Mouse (Mus musculus): ENCODE data around the gene Gm5269. TPM values are rescaled to one million over a fixed set of nuclear protein-coding genes. Genes with fewer than 3 reads are reported as not detected.
A peak's percentile ranks its signal among the peaks of the same experiment; 100 is the strongest.

The Gm5269 gene
- total and polyA plus RNA-seq, 3 experiments = not detected

- Histone ChIP-seq H3K36me3 (ENCODE audit: control insufficient read depth, insufficient read depth, low read length) (peaks cover 4% of the 10 kb centered on the region), H3K4me3 (no peak overlapping the region), H3K79me2 (replicated peaks; ENCODE audit: control insufficient read depth, insufficient read depth, low read length) (no peaks in the 10 kb centered on the region), H3K4me1 (ENCODE audit: control insufficient read depth, insufficient read depth, low read length) (no peaks in the 10 kb centered on the region), H3K9ac (ENCODE audit: low read depth, low read length) (no peak overlapping the region), H3K27ac (no peak overlapping the region), H3K27me3 (ENCODE audit: control insufficient read depth, insufficient read depth, low read length) (no peaks in the 10 kb centered on the region)
- TF ChIP-seq CTCF (IDR thresholded peaks at IDR 0.05) = no peak
- TF ChIP-seq EP300 (IDR thresholded peaks at IDR 0.05; ENCODE audit: insufficient read depth, low read depth, low read length) = no peak
- no peak for TF ChIP-seq POLR2A (IDR thresholded peaks at IDR 0.05; ENCODE audit: insufficient read depth, low read depth, low read length)
- DNase-seq = no peak
- 97% methylated on average over 4 of the region's 4 CpGs for WGBS
- intact Hi-C loops (cut with DNase I) = no loop called here
These were observed 24.2 kb upstream of the Gm5269 start for GRCm38 (mm10) chr1:45914236-45914635.

DNA sequence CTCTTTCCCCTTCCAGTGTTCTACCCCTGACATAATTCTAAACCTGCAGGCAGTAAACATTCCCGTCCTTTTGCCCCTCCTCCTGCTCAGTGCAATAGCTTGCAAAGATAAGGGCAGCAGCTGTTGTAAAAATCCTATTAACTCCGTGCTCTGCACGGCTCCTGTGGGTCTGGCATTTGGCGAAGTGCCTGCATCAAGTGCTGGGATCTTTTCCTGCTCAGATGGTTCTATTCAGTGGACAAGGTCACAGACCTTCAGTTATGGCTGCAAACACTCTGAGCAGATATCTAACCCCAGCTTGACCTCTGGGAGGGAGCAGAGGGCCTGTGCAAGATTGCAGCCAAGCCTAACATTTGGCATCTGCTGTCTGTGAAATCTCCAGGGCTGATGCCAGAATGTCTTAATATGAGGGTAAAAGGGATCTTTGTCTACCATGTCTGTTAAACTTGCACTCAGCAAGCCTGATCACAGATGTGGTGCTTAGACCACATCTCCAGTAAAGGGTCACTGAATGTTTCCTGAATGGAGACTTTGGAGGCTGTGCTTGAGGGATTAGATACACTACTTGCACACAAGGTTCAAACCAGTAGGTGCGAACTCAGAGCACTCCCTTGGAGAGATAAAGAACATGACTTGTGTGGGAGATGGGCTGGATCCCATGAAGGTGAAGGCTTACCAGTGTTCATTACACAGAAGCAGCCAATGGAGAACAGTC lies 15.2 kb upstream of the Gm5269 start:
- 24% methylated on average over 5 of the region's 5 CpGs for WGBS
- H3K9ac ChIP-seq (ENCODE audit: low read depth, low read length) = no peak overlapping the region
- peaks cover 3% of the 10 kb centered on the region; the same call in 1 of the 2 replicates for H3K4me1 ChIP-seq (ENCODE audit: control insufficient read depth, insufficient read depth, low read length)
- no peaks in the 10 kb centered on the region for H3K79me2 ChIP-seq (replicated peaks; ENCODE audit: control insufficient read depth, insufficient read depth, low read length)
- H3K4me3 ChIP-seq = no peak overlapping the region
- H3K27me3 ChIP-seq (ENCODE audit: control insufficient read depth, insufficient read depth, low read length) = no peaks in the 10 kb centered on the region
- no peak for TF ChIP-seq POLR2A (IDR thresholded peaks at IDR 0.05; ENCODE audit: insufficient read depth, low read depth, low read length)
- intact Hi-C loops (cut with DNase I) = no loop called here
- DNase-seq = peak; percentile 41 to 48
- H3K27ac ChIP-seq = no peak overlapping the region
- H3K36me3 ChIP-seq (ENCODE audit: control insufficient read depth, insufficient read depth, low read length) = no peaks in the 10 kb centered on the region

DNA sequence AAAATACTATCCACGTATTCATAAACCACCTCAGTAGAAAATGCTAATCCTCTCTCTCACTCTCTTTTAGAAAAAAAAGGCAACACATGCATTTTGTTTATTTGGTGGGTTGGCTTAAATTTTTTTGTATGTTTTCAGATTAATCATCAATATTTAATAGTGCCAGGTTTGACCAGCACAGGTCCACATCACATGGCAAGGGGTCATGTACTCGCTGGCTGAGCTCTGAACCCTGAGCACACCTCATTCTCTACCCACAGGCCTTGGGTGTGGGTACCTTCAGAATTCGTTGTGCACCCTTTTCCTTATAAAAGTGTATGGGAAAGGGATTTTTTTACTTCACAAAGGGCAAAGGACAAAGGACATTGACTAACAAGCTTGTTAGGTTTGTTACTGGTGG lies 14.1 kb upstream of the Gm5269 start:
- 88% methylated on average over 3 of the region's 3 CpGs for WGBS
- Histone ChIP-seq H3K27me3 (ENCODE audit: control insufficient read depth, insufficient read depth, low read length) (no peaks in the 10 kb centered on the region), H3K36me3 (ENCODE audit: control insufficient read depth, insufficient read depth, low read length) (no peaks in the 10 kb centered on the region), H3K9ac (ENCODE audit: low read depth, low read length) (no peak overlapping the region), H3K4me3 (no peak overlapping the region), H3K27ac (no peak overlapping the region), H3K79me2 (replicated peaks; ENCODE audit: control insufficient read depth, insufficient read depth, low read length) (no peaks in the 10 kb centered on the region), H3K4me1 (ENCODE audit: control insufficient read depth, insufficient read depth, low read length) (peaks cover 3% of the 10 kb centered on the region; the same call in 1 of the 2 replicates)
- no peak for DNase-seq
- intact Hi-C loops (cut with DNase I) = no loop called here
- TF ChIP-seq POLR2A (IDR thresholded peaks at IDR 0.05; ENCODE audit: insufficient read depth, low read depth, low read length) = no peak
- no peak for TF ChIP-seq EP300 (IDR thresholded peaks at IDR 0.05; ENCODE audit: insufficient read depth, low read depth, low read length)
- no peak for TF ChIP-seq CTCF (IDR thresholded peaks at IDR 0.05)

GRCm38 (mm10) chr1:45898044-45898443 lies 8.0 kb upstream of the Gm5269 start:
- Histone ChIP-seq H3K4me1 (ENCODE audit: control insufficient read depth, insufficient read depth, low read length) (no peaks in the 10 kb centered on the region; the same call in 1 of the 2 replicates), H3K27me3 (ENCODE audit: control insufficient read depth, insufficient read depth, low read length) (no peaks in the 10 kb centered on the region), H3K79me2 (replicated peaks; ENCODE audit: control insufficient read depth, insufficient read depth, low read length) (no peaks in the 10 kb centered on the region), H3K36me3 (ENCODE audit: control insufficient read depth, insufficient read depth, low read length) (no peaks in the 10 kb centered on the region), H3K9ac (ENCODE audit: low read depth, low read length) (no peak overlapping the region), H3K27ac (no peak overlapping the region), H3K4me3 (no peak overlapping the region)
- WGBS = 36% methylated on average over 1 of the region's 1 CpGs
- intact Hi-C loops (cut with DNase I) = no loop called here
- no peak for TF ChIP-seq EP300 (IDR thresholded peaks at IDR 0.05; ENCODE audit: insufficient read depth, low read depth, low read length)
- no peak for TF ChIP-seq CTCF (IDR thresholded peaks at IDR 0.05)
- no peak for DNase-seq

DNA sequence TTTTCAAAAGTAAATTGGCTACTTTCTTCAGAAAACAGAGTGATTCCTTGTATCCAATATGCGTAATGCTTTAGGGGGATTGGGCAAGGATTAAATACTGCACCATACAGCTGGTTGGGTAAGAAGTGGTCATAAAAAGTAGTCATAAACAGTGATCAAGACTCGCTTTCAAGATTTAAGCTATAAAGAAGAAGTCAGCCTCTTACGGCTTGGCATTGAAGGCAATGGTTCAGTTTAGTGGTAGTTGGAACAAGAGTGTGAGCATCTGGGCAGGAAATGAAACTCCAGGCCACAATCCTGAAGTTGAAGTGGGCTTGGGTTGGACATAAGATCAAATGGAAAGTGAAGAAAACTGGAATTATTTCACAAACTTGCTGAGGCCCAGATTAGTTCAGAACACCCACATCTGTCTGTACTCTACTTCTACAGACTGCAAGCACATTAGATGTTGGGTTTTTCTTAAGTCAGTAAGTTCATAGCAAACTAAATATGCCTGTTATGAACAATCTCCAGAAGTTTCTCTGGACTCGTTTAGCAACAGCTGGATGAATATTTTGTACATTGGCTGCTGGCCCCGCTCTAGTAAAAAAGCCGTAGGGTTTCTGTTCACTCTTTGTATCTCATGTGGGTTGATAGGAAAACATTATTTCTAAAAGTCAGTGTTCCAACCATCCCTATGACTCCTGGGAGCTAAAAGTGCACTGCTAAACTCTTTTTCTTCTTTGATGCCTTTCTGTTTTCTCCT lies 4.3 kb upstream of the Gm5269 start:
- intact Hi-C loops (cut with DNase I) = no loop called here
- DNase-seq = peak in 1 of 2 experiments; percentile 14

DNA sequence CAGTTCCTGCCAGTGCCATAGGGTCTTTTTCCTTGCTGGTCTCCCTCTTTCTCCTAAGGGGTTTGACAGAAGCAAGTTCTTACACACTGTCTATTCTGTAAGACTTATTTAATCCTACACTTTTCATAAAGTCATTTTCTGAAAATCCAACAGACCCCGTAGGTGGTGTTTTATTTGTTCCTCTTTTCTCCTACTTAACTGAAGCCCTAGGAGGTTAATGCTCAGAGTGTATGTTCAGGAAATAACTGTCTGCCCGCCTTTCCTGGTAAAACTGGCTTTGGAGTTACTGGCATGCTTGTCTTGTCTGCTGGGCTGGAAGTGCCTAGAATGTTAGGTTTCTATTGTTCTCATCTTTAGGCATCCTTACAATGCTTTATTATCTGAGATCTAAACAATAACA lies 1.9 kb upstream of the Gm5269 start:
- TF ChIP-seq CTCF (IDR thresholded peaks at IDR 0.05) = no peak
- no peak for TF ChIP-seq EP300 (IDR thresholded peaks at IDR 0.05; ENCODE audit: insufficient read depth, low read depth, low read length)
- no peak for TF ChIP-seq POLR2A (IDR thresholded peaks at IDR 0.05; ENCODE audit: insufficient read depth, low read depth, low read length)
- WGBS = 52% methylated on average over 2 of the region's 2 CpGs
- H3K36me3 ChIP-seq (ENCODE audit: control insufficient read depth, insufficient read depth, low read length) = no peaks in the 10 kb centered on the region
- H3K27ac ChIP-seq = no peak overlapping the region
- no peak overlapping the region for H3K4me3 ChIP-seq
- no peaks in the 10 kb centered on the region for H3K27me3 ChIP-seq (ENCODE audit: control insufficient read depth, insufficient read depth, low read length)
- DNase-seq = no peak
- intact Hi-C loops (cut with DNase I) = no loop called here
- H3K79me2 ChIP-seq (replicated peaks; ENCODE audit: control insufficient read depth, insufficient read depth, low read length) = no peaks in the 10 kb centered on the region
- H3K9ac ChIP-seq (ENCODE audit: low read depth, low read length) = no peak overlapping the region
- H3K4me1 ChIP-seq (ENCODE audit: control insufficient read depth, insufficient read depth, low read length) = no peaks in the 10 kb centered on the region; the same call in 1 of the 2 replicates

More for the DNA sequence above, 4.3 kb upstream of the Gm5269 start:
- Histone ChIP-seq H3K36me3 (ENCODE audit: control insufficient read depth, insufficient read depth, low read length) (no peaks in the 10 kb centered on the region), H3K4me1 (ENCODE audit: control insufficient read depth, insufficient read depth, low read length) (no peaks in the 10 kb centered on the region; the same call in 1 of the 2 replicates), H3K9ac (ENCODE audit: low read depth, low read length) (no peak overlapping the region), H3K27me3 (ENCODE audit: control insufficient read depth, insufficient read depth, low read length) (no peaks in the 10 kb centered on the region), H3K27ac (peak overlapping the region; percentile 20), H3K79me2 (replicated peaks; ENCODE audit: control insufficient read depth, insufficient read depth, low read length) (no peaks in the 10 kb centered on the region), H3K4me3 (no peak overlapping the region)
- TF ChIP-seq POLR2A (IDR thresholded peaks at IDR 0.05; ENCODE audit: insufficient read depth, low read depth, low read length) (no peak), CTCF (IDR thresholded peaks at IDR 0.05) (no peak), EP300 (IDR thresholded peaks at IDR 0.05; ENCODE audit: insufficient read depth, low read depth, low read length) (no peak)
- WGBS = 74% methylated on average over 6 of the region's 6 CpGs

Measured in heart, adult 2 months (tissue).